Mouse (Mus musculus) cerebellum, postnatal 25 days (tissue): ENCODE measurements around the gene Nxpe4.
"Not testable (repeated sequence)": the region's sequence is repeated elsewhere in the genome, so short reads cannot be mapped to it uniquely, and the experiment has no call there.

ENCODE experiments used
- DNase-seq, 2 experiments: peaks; one replicate each; pipeline ENCODE4 v3.0.0; 2021; ENCODE audit warnings: mixed read lengths in 2 of 2

Nxpe4 gene

DNA sequence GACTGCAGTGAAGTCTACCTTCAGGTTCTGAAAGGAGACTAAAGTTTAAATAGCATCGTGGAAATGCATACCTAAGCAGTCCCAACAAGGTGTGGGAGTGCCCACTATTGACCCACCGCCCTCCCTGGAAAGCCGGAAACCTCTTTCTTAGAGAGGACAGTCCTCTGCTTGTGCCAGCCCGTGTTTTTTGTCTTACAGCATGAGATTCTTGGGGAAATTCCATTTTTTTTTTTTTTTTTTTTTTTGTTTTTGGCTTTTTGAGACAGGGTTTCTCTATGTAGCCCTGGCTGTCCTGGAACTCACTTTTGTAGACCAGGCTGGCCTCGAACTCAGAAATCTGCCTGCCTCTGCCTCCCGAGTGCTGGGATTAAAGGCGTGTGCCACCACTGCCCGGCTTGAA is 255.5 kb downstream of the Nxpe4 start:
- DNase-seq = not testable (repeated sequence)

DNA sequence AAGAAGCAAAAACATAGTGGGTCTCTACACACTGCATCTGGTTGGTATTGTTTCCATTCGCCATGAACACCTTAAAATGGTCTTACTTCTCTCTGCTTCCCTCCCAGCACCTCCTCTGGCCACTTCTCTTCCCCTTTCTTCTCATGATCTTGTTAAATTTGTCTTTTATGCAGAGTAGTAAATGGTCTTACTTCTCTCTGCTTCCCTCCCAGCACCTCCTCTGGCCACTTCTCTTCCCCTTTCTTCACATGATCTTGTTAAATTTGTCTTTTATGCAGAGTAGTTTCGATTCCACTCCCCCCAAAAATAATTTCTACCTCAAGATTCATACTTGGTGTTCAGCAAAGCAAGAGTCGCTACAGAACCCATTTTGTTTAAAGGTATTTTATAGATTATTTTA is 256.2 kb downstream of the Nxpe4 start:
- no peak for DNase-seq

DNA sequence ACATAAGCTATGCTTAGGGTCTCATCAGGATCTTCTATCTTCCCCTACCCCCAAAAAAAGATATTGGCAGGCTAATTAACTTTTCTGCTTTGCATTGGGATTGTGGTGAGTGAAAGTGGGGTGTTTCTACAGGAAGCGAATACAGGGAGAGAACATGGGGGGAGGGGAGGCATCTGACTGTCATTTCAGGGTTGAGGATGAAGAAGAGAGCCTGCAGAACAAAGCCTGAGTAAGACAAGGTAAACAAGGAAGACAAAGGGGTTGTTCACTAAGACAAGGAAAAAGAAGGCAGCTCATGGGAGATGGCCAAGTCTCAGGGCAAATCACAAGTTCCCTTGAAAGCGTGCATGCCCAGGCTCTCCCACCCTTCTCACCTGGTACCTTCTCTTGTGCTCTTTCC is 256.6 kb downstream of the Nxpe4 start:
- DNase-seq = no peak

DNA sequence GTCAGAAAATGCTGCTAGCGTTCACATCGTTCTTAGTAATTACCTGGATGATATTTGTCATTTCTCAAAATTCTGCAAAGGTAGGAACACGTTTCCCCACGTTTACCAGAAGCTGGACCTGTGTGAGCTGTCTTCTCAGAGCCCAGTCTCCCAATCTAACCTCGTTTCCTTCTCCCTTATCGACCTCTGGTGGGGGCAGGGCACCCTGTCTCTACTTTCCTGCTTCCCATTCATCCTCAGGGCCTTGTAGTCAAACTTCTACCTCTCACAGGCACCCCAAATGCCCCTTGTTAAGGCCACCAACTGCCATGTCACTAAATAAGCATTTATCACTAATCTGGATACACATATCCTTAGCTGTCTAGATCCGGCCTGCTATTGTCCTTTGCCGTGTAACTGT is 257.0 kb downstream of the Nxpe4 start:
- DNase-seq = no peak

DNA sequence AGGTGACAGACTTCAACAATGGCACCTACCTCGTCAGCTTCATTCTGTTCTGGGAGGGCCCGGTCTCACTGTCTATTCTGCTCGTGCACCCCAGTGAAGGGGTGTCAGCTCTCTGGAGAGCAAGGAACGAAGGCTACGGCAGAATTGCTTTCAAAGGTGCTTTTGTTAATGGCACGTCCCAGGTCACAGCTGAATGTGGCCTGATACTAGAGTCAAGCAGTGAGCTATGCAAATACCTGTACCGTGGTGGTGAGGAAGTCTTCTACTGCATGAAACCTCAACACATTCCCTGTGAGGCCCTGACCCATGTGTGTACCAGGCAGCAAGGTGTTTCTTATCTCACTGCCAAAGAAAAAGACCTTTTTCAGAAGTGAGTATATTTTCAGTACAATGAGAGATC is 258.6 kb downstream of the Nxpe4 start:
- no peak for DNase-seq

DNA sequence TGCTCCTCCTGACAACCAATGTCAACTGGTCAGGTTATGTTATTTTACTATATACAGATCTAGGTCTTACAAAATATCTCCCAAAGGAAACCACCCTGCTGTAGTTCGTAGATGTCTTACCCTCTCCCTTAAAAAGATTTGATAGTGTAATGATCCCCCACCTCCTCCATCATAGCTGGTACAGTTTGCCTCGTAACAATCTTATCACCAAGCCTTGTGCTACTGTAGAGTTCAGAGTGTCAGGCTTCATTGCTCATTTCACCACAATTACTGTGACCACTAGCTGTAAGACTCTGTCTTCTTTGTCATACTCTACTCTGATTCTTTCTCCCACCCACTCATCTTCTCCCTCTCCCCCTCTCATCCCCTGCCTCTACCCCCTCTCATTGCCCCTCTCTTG is 259.2 kb downstream of the Nxpe4 start:
- DNase-seq = no peak

DNA sequence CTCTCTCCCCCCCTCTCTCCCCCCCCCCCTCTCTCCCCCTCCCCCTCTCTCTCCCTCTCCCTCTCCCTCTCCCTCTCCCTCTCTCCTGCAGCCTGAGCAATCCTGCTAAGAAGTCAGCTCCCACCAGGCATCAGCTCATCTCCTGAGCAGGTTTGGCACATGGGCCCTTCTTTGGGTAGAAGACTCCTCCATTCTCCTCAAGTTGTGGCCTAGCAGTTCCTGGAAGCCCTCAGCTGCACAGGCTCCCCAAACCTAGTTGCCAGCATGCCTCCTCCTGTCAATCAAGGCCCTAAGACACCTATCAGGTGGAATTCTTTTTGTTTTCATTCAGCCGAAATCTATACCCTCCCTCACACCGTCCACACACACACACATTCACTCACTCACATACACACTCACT is 259.7 kb downstream of the Nxpe4 start:
- no peak for DNase-seq

DNA sequence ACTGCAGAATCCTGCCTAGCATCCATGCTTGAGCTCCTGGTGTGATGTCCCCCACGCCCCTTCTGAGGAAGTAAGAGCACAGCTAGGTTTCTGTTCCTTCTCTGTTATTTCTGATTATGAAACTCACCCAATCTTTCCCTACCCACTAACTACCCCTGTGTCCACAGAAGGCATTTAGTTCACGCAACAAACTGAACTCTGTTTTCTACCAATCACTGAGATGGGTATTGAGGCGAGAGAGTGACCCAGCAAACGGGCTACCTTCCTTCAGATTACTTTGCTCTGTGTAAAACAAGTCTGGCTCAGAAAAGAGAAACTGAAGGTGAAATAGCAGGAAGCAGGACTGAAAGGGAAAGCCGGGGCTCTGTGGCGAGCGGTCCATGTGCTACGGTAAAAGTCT is 260.6 kb downstream of the Nxpe4 start:
- DNase-seq = no peak

DNA sequence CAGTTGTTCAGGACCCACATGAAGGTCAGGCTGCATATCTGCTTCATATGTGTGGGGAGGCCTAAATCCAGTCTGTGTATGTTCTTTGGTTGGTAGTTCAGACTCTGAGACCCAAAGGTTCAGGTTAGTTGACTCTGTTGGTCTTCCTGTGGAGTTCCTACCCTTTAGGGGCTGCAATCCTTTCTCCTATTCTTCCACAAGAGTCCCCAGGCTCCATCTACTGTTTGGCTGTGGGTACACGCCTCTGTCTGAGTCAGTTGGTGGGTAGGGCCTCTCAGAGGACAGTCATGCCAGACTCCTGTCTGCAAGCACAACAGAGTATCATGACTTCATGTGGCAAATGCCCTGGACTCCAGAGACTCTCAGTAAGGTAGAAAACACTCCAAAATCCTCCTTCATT is 261.4 kb downstream of the Nxpe4 start:
- DNase-seq = no peak

DNA sequence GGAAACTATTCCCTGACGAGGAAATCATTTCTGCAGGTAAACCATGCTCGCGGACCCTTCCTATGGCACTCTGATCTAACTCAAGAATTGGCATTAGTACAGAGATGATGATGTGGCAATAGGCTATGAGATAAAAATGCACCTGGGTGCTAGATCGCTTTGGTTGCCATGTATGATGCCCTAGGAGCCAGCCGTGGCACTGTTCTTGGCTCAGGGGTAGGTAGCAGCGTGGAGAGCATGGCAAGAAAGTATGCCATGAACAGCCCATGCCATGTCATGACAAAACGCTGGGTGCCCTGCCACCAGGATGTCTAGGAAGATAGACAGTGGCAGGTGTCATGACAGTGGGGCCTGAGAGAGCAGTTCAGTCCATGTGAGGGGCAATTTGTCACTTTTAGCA is 265.4 kb downstream of the Nxpe4 start:
- DNase-seq = no peak

DNA sequence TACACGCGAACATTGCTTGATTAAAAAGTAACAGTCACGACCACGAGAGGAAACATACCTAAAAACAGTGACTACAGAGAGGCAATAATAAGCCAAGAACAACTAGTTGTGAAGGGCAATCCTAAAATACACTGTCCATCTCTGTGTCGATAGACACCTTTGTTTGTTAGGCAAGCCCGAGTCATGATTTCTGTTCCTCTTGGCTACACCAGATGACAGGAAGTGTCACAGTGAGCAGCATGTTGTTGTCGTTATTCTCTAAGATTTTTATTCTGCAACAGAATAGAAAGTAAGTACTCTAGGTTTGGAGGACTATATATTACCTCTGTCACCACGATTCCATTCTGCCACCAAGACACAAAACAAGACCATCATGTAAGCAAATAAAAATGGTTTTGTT is 270.6 kb downstream of the Nxpe4 start:
- DNase-seq = no peak

DNA sequence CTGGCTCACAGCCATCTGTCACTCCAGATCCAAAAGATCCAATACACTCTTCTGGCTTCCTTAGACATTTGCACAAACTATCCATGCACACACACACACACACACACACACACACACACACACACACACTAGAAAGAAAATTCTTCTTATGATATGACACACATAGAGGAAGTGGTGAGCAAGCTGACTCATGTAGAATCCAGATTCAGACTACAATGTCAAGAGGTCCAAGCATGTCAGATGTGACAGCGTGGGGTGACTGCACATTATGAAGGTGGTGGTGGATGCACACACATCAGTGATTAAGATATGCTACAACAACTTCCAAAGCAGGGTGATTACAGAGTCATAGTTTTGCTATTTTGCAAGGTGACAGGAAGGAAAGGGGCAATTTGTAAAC is 282.1 kb downstream of the Nxpe4 start:
- DNase-seq = no peak

DNA sequence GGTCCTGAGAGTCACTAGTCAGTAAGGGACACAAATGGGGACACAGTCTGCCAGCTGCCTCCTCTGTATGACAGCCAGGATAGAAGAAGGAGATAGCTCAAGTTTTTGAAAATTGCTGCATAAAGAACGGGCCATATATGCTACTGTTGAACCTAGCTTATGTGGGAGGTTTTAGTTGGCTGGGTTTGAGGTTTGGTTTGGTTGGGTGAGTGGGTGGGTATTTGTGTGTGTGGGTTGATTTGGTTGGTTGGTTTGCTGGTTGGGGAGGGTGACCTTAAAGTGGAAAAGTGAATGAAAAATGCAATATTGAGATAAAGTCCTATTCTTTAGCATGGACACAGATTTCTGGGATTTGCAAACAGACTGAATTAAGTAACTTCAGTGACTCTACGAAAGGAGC is 283.0 kb downstream of the Nxpe4 start:
- no peak for DNase-seq

DNA sequence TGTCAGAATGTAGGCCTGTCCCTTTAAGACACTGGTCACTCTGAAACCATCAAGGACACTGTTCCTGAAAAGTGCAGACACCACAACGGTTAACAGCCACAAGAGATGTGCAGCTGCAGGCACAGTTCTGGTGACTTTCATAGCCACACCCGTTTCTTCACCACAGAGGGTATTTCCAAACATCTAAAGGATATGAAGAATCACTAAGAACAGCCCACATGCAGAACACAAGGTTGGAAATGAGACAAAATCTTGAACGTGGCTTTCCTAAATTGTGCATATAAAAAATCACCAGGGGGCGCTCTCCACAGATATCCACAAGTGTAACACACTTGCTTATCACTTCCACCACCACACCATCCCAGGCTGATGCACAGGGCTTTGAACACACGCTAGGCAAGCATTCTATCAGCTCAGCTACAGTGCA is 286.0 kb downstream of the Nxpe4 start:
- DNase-seq = peak in 1 of 2 experiments; percentile 15
